Mouse (Mus musculus): ENCODE measurements at regions not wholly inside any gene's neighbourhood (a gene's known extent, or its start where the extent isn't known, plus 50 kb on each side); places are given as distances from the start of the nearest gene placed in this dataset.

DNA sequence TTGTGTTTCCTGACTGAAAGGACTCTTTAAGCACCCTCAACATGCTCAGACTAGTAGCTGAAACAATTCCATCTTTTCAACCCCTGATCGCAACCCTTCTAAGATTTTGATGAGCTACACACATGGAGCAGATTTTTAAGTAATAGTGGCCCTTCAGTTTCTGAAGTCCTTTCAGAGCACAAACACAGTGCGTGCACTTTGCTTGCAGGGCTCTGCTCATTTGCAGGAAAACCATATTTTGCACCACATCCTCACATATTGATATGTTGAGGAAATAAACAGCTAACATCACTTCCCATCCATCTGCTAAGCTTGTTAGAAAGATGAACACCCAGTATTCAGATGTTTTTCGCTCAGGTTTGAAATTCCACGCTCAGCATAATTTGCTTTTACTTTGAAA is 344.6 kb upstream of the Acvr2a start:
- DNase-seq, result no peak

DNA sequence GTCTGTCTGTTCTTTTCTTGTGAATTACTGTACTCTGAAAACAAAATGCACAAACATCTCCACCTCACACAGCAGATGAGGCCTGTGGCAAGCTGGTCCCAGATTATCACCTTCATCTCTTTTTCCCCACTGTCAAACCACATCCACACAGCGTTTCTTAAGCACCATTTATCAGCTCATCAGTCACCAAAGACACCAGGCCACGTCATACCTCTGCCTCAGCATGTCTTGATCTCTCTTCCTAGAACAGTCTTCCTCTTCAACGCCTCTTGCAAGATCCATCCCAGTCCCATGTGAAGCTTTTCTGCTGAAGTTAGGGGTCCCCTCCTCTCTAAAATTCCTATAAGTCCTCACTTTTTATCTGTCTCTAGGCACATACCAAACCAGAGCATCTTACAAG is 340.8 kb upstream of the Acvr2a start:
- no peak for DNase-seq

DNA sequence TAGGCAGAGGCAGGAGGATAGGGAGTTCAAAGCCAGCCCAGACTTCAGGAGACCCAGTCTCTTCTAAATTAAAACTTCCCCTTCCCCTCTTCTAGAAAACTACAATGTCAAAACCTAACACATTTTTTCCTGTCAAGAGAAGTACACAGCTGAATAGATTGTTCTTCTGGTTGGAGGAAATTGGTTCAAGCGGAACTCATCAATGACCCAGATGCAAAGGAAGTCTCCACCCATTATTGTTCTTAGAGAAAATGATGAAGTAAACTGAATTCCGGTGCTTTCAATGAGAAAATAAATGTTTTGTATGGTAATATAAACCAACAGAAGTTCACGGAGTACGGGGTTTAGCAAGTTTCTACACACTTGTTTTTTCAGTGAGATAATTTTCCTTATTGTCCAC is 339.3 kb upstream of the Acvr2a start:
- no peak for DNase-seq

DNA sequence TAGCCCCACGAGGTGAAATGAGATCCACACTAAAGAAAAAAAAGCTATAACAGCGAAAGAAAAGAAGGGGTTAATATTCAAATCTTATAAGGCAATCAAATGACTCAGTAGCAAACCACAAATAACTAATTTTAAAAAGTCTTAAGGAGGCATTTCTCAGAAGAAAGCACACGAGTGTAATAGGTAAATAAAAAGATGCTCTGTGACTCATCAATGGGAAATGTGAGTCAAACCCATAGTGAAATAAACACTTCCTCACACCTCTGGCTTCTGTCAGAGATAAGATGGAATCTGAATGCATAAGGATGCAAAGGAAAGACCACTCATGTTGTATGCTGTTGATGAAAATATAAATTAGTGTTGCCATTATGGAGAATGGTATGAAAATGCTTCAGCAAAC is 337.1 kb upstream of the Acvr2a start:
- DNase-seq, result no peak

DNA sequence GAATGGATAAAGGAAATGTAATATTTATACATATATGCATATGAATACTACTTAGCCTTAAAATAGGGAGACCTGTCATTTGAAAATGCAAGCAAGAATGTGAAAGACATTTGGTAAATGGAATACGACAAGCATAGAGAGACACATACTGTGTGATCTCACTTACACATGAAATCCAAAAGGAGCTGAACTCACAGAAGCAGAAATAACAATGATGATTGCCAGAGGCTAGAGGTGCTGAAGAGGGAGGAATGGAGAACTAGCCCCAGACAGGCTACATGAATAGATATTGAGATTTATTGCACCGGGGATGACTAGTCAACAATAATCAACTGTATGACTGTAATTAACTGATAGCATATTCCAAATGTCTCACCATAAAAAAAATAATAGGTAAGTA is 336.6 kb upstream of the Acvr2a start:
- DNase-seq, result no peak

DNA sequence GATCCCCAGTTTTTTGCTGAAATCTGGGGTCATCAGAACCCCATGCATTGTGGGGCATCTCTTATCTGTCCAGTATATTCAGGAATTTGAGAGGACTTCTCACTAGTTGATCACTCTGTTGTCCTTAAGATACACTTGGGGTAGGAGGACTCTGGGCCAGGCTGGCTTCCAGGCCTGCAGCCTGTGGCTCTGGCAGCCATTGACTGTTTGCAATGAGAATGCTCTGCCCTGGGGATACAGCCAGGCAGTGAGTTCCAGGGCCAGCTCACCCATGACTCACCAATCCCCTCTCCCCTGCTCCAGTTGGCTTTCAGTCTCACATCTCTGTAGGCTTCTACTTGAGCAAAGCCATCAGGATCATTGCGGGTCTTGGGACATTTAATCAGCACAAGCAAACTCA is 334.3 kb upstream of the Acvr2a start:
- no peak for DNase-seq

DNA sequence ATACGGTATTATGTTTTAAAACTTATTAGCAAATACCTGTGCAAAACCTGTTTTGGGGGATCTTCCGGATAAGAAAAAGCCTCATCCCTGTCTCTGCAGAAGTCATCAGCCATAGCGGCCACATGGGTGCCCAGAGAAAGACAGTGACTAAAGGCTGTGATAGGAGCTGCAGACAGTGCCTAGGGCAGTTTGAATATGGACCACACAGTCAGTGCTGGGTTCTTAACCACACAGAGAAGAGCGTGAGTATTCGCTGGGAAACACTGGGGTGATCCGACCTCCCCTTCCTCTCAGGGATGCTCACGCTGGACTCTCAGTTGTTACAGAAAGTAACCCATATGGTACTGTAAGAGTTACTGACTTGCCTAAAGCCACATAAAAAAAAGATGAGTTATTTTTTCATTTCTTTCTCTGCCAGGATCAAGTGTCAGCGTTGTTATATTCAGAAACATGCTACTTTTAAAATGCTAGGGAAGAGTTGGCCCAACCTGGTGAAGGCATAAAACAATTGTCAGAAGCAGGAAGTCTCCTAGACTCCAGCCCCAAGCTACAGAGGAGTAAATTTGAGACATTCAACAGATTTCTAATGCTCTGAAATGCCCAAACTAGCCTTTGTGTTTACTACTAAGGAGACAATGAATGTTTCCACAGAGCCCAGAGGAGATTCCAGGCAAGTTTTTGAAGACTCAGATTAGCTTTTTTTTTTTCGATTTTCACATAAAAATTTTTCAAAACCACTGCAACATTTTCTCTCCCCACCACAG is 333.3 kb upstream of the Acvr2a start:
- DNase-seq, result peak; percentile 19

DNA sequence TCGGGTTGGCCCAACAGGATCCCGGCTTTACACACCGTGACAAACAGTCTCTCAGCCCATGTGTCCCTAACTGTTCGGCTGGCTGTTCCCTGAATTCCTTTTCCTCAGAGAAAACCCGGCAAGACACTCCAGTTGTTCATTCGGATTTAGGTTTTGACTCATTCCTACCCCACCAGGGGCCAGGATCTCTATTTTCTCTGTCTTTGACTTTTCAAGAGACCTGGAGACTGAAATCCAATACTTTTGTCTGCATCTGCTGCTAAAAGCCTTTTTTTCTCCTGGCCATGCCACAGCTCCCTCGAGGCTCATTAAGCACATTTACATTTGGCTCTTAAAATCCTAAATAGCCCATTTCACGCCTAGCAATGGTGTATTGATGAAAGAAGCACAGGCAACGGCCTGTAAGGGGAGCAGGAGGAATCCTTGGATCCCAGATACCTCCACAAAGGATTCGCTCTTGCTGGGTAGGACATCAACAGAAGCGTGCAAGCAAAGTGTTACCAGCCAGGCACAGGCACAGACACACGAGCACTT is 332.6 kb upstream of the Acvr2a start:
- DNase-seq, result peak; percentile 13

DNA sequence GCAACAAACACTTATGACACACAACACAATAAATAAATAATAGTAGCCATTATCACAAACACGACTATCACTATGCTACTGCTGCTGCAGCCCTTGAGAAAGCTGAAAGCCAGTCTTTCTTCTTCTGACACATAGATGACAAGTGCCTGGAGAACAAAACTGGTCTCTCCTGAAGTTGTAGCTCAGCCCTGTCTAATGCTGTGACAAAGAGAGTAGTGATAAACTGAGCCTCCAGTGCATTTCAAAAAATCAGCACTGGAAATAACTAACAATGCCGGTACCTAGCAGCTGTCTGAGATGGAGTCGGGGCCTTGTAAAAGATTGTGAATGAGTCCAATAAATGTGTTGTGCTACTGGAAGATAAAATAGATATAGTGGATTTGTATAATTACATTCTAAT is 320.3 kb upstream of the Acvr2a start:
- no peak for DNase-seq

DNA sequence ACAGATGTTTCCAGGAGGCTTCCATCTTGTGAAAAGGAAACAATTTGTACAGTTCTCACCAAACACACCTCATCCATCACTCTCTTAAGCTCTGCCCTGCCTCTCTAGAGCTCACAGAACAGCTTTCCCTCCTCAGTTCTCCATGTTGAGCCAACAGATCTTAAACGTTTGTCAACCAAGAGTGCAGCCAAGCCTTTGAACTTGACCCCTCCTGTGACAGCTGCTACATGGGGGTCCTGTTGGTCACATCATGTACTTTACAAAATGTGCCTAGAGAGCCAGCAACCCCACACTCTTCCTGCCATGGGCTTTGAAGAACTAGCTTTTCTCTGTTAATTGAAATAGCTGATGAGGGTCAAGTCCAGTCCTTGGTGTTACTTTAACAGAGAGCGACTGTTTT is 319.8 kb upstream of the Acvr2a start:
- peak; percentile 84 for DNase-seq

DNA sequence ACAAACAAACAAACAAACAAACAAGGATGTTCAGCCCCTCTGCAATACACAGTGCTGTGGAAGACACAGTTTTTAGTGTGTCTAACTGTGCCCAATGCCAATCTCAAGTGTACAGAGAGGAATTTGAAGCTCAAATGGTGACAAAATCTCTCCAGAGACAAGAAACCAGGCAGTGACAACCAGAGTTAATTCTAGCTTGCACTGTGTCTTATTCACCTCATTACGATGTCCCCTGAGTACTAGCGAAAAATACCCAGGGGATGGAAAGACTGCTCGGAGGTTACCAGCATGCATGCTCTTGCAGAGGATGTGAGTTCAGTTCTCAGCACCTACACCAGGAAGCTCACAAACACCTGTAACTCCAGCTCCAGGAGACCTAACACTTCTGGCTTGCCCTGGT is 319.3 kb upstream of the Acvr2a start:
- no peak for DNase-seq

DNA sequence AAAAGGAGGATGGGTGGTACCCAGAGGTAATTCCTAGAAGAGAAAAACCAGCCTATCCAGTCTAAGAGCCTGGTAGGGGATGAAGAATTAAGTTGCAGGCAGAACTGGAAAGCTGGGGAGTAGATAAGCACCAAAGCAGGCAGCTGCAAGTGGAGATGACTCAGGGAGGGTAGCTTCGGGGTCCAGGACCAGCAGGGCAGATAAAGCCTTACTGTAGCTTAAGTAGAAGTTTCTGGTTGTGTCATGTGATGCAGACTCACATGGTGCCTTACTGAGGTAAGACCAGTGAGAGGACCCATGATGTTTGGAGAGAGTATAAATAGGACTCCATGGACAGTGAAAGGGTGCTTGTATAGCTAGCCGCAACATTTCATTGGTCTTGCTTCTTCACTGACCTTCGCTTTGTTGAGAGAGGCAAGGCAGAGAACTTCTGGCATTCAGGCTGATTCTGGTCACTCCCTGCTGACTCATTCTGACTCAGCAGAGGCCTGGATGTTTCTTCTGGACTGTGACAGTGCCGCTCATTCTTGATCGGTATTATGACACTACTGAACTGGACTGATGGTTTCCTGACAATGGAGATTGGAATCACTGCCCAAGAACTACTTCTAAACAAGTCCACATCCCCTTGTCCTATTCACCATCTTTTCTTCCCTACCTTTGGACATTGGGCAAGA is 315.7 kb upstream of the Acvr2a start:
- no peak for DNase-seq

DNA sequence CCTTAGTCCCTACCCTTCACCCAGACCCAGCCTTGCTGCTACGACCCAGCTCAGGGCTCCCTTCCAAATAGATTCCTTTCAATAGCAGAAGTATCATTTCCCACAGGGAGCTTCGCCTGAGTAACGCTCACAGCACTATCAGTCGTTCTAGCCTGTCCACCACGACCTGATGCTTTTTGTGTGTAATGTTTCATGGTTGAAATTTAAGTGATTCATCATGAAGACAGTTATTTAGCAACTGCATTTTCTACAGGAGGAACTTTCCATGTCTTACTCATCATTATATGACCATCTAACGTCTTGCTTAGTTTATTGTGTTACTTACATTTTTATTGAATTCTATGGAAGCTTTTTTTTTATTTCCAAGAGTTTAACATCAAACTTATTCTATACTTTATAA is 314.5 kb upstream of the Acvr2a start:
- DNase-seq, result no peak

DNA sequence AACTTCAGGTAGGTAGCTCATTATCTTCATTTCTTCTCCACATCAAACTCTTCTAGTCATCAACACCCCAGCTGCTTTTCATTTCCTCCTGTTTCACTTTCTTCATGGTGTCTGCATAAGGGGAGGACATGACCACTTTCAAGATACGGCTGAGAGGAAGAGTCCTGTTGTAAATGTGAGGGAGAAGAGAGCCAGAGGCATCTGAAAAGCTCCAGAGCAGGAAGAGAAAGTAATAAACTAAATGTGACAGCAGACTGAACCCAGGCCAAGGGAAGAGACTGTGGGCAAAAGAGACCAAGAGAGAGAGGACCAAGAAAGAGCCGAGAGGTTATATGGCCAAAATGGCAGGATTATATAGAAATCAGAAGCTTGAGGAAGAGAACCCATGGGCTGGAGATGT is 312.5 kb upstream of the Acvr2a start:
- no peak for DNase-seq

DNA sequence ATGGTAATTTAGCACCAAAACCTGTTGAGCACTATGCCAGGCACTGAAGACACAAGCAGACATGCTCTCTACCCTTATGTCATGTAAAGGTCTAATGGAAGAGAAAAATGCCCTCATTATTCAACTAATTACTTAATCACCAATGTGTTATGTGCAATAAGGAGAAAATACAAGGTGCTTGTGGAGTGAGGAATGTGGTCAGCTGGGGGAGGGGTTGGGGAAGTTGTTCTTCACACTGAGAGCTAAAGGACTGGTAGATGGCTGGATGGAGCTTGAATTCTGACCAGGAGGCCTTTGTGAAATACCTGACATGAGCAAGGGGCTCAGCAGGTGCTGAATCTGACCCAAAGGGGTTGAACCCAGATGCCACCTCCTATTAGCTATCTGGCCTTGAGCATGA is 300.1 kb upstream of the Acvr2a start:
- DNase-seq, result no peak

DNA sequence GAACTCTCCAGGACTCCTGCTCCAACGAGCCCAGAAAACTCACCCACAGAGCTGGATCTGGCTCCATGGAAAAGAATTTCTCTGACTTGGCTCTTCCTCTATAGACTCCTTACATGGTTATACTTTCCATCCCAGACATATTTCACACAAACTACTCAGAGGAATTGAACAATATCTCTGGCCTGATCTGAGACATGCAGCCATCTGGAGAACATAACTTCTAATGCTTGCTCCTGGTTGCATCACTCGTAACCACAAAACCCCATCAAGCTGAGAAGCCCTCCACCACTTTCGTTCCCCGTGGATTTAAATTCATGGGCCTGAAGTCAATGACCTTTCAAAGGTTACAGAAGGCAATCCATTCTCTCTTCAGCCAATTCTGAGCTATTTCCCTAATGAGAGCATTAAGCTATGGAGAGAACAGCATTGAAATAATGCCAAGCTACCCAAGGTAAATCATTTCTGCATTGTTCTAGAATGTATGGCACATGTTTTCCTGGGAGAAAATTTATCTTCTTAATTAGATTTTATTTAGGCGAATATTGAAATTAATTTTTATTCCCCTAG is 294.0 kb upstream of the Acvr2a start:
- DNase-seq, result no peak

DNA sequence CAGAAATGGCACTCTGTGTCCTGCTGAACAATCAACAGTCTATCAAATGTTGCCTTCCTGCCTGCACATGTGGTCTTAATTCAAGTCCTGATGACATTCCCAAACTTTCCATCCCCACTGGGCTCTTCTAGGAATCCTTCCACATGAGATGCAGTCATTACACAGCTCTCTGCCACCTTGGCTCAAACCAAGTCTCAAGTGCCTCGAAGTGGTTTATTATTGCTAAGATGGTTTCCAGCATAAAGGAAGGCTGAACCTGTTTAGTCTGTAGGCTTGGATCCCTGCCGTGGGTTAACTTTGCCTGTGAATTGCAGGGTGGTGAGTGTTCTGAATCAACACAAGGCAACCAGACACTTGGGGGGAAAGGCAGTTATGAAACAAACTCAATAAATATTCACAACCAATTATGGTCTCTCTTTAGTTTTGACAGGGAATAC is 293.4 kb upstream of the Acvr2a start:
- DNase-seq, result no peak

DNA sequence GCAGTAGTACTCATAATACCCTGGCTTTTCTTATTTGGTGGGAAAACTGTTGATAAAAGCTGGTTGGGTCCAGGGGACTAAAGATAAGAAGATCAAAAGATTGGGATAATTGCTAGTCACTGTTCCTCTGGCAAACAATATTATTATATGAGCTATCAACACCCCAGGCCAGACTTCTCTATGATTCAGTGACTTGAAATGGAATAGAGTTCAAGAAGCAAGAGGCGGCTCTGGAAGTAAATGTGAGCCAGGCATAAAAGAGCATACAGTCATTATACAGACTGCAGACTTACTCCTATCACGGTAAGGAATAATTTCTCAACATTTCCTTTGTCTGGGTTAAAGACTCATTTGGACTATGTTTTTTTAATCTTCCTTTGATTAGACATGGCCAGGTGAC is 278.5 kb upstream of the Acvr2a start:
- no peak for DNase-seq

DNA sequence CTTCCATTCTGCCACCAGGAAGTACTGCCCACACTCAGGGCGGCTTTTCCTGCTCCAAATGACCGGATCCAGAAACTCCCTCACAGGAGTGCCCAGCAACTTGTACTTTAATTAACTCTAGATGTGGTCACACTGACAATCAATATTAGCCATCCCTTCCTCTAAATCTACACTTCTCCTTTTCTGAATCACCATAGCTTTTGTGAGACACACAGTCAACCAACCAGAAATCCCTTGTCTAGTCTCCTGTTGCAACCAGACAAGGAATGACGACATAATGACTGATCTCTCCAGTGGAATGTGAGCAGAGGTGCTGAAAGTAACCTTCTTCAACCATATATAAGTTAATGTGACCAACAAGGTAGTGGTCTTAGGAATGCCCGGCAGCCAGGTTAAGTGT is 277.0 kb upstream of the Acvr2a start:
- DNase-seq, result no peak

DNA sequence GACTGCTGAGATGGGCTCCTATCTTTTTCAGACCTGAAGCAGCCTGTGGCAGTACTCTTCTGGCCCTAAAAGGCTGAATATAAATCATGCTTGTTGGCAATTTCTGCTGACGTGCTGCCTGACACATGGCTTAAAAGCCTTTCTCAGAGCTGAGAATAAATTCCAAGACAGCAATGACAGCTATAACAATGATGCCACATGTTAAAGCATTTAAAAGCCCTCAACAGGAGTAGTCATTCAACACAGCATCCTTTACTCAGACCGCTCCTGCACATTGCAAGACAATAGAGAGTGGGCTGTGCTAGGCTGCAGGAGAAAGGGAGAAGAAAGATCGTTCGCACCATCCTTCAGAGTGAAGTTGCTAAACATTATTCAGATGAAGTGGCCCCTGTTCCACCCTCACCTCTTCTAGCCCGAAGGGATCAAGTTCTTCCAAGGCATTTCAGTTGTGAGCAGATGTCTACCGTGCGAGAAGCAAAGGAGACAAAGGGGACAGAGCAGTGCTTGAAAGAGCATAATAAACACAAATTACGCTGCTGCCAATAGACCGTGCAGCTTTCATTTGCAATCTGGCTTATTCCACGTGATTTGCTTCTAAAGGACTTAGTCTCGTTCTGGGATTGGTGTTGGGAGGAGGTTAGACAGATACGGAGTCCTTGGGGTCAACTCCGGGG is 275.1 kb upstream of the Acvr2a start:
- DNase-seq, result peak; percentile 10

DNA sequence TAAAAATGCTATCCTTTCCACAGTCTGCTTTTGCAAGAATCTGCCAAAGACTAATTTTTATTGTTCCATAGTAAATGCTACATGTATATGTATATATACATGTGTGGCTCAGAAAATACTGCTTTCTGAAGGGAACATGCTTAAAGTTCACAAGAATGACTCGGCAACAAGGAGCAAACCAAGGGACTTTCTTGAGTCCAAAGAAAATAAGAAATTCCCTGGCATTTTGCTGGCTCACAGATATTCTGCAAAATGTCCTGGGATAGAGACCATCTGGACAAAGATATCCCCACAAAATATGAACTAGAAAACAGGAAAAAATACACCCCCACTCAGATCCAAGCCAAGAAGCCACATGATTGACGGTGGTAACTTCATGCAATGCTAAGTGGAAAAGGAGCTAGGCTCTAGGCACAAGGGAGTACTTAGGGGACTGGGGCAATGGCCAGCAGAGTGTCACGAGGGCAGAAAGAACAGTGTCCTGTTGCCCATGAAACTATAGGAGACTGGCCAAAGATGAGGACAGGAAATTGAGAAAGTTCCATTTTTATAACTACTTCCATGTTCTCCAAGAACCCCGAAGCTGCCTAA is 274.3 kb upstream of the Acvr2a start:
- peak; percentile 74 for DNase-seq

DNA sequence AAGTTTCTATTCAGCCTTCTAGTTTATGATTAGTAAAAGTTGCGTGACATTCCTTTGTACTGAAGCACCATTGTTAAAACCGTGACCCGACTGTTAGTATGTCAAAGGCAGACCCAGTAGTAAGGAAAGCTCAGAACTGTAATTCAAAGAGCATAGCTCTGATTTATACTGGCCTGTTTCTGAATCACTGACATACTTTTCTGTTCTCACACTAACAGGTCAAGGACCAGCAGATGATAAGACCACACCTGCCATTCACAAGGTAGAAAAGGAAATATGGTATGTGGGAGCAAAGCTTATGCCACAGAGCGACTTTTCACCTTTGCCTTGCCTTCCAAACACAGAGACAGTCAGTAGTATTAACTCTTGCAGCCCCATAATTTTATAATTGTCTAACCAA is 269.5 kb upstream of the Acvr2a start:
- DNase-seq, result no peak

DNA sequence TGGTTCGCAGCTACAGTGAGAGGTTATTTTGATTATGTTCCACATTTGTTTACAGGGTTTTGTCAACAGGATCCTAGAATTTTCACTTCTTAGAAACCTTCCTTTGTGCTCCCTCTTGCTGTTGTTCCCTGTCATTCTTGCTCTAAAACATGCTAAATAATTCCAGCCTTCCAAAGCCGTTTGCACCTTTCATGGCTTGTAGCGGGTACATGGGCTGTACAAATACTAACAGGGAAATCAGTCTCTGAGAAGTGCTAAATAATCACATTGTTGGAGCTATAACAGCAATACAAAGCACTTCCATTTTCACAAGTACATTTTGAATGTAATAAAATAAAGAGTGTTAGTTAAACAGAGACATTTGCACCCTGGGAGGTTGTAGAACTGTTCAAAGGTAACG is 268.8 kb upstream of the Acvr2a start:
- DNase-seq, result no peak
